Mouse (Mus musculus) testis, postnatal 14 days (tissue): ENCODE results near the gene Ndufaf2.
A peak's percentile ranks its signal among the peaks of the same experiment; 100 is the strongest.

Source experiments
- DNase-seq: peaks from one replicate; pipeline ENCODE4 v3.0.0; 2021; ENCODE audit warnings: low spot score

Gene Ndufaf2

DNA sequence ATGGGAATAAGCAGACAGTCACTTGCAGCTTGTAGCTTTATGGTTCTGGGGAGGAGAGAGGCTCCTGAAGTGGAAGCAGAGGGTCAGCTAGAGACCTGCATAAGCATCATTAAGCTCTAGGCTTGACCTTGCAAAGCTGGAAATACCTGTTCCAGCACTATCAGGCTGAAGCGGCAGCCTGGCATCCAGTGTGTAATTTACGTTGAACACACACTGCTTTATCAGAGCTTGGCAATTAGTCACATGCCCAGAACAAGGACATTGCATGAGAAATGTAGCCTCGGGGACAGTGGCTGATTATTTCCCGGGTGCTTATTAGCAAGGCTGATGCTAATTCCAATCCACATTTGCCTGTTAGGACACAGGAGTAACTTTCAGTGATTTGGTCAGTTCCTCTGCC is 196.5 kb downstream of the Ndufaf2 start:
- no peak for DNase-seq

DNA sequence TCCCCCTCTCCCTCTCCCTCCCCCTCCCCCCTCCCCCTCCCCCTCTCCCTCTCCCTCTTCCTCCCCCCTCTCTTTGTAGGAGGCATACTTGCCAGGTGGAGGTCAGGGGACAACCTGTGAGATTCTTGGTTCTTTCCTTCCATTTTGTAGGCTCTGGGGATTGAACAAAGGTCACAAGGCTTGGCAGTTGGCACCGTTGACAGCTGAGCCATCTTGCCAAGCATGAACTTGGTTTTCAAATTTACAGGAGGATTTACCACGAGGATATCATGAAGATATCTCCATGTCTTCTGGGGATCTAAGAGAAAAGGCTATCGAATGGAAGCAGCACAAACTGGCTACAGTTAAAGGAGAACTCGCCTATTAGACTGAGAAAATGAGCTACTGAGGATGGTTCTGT is 196.9 kb downstream of the Ndufaf2 start:
- DNase-seq, result no peak

DNA sequence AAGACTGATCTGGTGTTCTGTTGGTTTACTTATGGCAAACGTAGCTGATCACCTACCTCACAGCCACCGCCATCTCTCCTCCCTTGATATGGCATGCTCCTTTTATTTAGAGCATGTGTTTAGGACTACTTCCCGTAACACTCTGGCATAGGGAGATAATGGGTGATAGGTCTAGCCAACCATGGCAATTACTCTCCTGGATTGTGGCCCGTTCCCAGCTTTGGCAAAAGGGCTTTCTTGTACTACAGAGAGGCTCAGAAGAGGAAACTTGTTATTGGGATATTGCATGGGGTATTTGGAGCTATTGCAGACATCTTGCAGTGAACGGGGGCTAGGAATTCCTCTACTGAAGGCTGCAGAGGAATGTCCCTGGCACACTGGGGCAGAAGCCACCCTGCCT is 197.9 kb downstream of the Ndufaf2 start:
- DNase-seq, result no peak

DNA sequence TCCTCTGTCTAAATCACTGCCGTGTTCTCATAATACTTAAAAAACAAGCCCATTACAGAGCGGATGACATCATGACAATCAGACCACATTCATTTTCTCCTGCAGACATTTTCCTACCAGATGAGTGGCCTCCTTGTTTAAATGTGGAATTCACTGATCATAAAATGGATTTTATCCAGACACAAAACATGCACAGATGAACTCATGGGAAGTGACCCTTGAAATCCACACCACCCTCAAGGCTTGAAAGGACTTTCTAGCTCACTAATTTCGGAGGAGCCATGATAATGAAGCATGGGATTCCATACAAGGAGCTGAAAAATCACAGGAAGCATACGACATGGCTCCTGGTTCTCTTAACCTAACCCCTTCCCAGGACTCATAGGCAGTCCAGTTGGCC is 198.5 kb downstream of the Ndufaf2 start:
- DNase-seq, result no peak

DNA sequence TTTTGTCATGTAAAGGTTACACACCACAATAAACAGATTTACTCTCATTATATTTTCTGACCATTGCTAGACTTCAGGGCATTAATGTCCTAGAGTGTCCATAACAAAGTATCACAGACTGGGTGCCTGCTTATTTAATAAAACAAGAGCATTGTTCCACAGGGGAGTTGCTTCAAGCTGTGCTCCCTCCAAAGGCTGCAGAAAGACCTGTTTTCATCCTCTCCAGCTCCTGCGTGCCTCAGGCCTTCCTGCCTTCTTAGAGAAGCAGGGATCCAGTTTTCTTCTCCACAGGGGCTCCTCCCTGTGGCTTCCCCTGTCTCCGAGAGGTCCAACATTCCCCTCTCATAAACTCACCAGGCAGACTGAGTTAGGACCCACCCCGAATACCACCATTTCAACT is 202.2 kb downstream of the Ndufaf2 start:
- no peak for DNase-seq

DNA sequence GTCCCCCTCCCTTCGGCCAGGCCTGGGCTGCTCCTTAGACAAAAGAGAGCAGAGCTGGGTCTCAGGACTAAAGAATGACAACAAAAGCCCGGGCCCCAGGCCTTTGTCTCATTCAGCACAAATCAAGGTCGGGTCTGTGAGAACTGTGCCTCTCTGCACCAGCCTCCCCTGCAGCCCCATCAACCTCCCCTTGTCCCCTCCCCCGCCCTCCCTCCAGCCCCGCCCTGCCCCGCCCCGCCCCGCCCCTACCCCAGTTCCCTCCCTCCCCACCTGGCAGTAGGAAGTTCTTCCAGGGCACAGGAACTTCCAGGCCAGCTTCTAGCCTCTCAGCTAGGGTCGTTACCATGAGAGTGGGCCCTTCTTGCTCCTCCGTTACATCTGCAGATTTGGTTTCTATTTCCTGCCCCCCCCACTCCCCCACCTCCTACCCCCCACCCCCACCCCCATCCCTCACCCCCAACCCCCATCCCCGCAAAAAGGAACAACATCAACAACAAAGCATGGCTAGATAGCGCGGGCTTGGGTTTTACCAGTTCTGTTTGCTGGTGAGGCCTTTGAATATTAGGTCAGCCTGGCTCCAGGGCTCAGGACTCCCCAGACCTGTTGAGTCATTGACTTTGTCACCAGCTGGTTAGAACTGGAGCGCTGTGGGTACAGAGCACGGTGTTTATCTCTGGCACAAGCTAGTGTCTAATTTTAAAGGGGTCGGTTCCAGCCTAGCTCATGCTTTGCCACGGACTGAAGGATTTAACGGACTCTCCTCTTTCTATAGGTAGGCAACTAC is 202.9 kb downstream of the Ndufaf2 start:
- peak; percentile 50 for DNase-seq

DNA sequence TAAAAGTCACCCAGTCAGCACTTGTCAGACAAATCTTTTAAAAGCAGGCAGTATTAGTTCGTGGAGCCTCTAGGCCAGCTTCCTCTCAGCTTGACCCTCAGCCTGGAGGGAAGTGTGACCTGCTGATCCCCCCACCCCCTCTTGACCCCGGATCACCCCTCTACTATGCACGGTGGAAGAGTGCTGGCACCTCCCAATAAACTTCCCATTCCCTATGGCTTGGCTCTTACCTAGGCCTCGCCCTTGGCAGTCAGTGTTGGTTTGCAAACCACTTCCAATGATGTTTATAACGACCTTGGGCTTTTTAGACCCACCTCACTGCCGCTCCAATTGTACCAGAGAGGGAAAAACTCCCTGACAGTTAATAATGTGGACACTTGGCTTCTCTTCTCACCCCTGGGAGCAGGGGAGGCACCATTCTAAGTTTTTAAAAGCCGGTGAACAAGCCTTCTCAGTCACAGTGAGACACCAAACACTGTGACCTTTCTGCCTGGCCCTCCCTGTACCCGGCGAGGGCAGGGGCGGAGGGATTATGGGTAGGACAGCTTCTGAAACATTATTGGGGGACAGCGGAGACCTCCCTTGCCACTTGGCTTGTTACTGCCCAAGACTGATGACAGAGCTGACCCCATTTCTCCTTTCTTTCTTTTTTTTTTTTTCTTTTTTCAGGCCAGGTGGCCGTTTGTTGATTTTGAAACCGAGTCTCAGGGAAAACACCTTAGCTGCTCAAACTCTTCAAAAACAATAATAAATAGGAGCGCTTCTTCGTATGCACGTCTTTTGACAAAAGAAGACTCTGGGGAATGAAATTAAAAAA is 203.8 kb downstream of the Ndufaf2 start:
- no peak for DNase-seq

DNA sequence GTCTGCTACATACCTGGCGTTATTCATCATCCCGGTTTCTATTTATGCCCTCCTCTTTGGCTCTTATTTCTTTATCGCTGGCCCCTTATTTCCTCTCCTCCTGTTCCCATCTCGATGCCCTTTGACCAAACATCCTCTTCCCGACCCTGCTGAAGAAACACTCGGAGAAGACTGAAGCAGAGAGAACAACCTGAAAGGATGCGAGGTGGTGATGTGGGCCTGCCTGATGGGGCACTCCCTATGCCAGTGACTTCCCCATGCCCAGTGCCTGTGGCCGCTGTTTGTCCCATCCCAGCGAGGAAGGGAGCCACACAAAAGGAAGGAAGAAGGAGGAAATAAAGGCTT is 204.4 kb downstream of the Ndufaf2 start:
- DNase-seq, result no peak
